Mouse (Mus musculus): ENCODE measurements around the gene Ano5. TPM values are rescaled to one million over a fixed set of nuclear protein-coding genes. Genes with fewer than 3 reads are reported as not detected.

The Ano5 gene
- polyA plus RNA-seq, 1 experiment from 2014 or later, result 2.4 TPM

GRCm38 (mm10) chr7:51633230-51633844 lies 122.5 kb downstream of the Ano5 start:
- Histone ChIP-seq H3K9me3 (replicated peaks; ENCODE audit: low read length) (no peaks in the 10 kb centered on the region), H3K27me3 (ENCODE audit: insufficient read depth, low read length) (peaks cover 14% of the 10 kb centered on the region), H3K4me3 (replicated peaks; ENCODE audit: low read depth, low read length) (no peak overlapping the region), H3K4me2 (ENCODE audit: low read length) (no peak overlapping the region), H3K36me3 (ENCODE audit: insufficient read depth, low read length) (no peaks in the 10 kb centered on the region), H3K4me1 (replicated peaks; ENCODE audit: insufficient read depth, low read length) (no peaks in the 10 kb centered on the region), H3K9ac (ENCODE audit: low read depth, low read length) (no peak overlapping the region), H3K27ac (no peak overlapping the region)
- DNase-seq (ENCODE audit: low spot score), result no peak
- ATAC-seq (replicated peaks; ENCODE audit: low FRiP score, low read depth), result no peak
- TF ChIP-seq CTCF (IDR thresholded peaks at IDR 0.05; ENCODE audit: low read depth), result no peak
- WGBS, result 15% methylated on average over 7 of the region's 7 CpGs

Other genes with a start within 250 kb of the Ano5 start
- not detected in 2 replicates for gene Slc17a6, start 111.0 kb downstream of the Ano5 start, polyA plus RNA-seq (2015; fragmentation: Nextera tagmentation; extraction: Ambion mirVana)

All from kidney, postnatal 0 days (tissue).